Comparison of ENCODE assay signal across 8 mouse cellular contexts in genomic region chr3:90072294-90072693, GRCm38 (mm10). TPM values are rescaled to one million over a fixed set of nuclear protein-coding genes. Genes with fewer than 3 reads are reported as not detected.
DNase-seq lines count a peak whose midpoint lies in the region; ATAC-seq lines count a peak whose summit lies in the region.

TSS of gene Tpm3 (plus strand) at chr3:90072649.

- ATAC-seq in limb, embryonic 15.5 days (ENCODE audit: insufficient number of reproducible peaks, low FRiP score, low TSS enrichment, low read depth), result no peak
- no peak for ATAC-seq in stomach, embryonic 14.5 days (ENCODE audit: insufficient number of reproducible peaks, insufficient read depth, low FRiP score, low read depth)

- H3K4me2 ChIP-seq in limb, embryonic 15.5 days, result no peak within 1 kb of the TSS
- H3K4me2 ChIP-seq in stomach, embryonic 14.5 days (replicated peaks; ENCODE audit: low read depth, low read length), result no peak within 1 kb of the TSS

- DNase-seq in thymus, postnatal 0 days (ENCODE audit: low spot score), result no peak
- no peak for DNase-seq in thymus, adult 18-20 months
- DNase-seq in forebrain, embryonic 10.5 days (ENCODE audit: extremely low spot score, low spot score), result no peak
- DNase-seq in heart, postnatal 4 days, result no peak
- no peak for DNase-seq in right cerebral cortex, adult 18-20 months
- no peak for DNase-seq in cerebellum, postnatal 36 days

- H3K36me3 ChIP-seq in forebrain, embryonic 10.5 days (replicated peaks), result 0 out of 2 replicates have a peak, but pooled peaks cover 3% of the 10 kb centered on the region
- no peaks in the 10 kb centered on the region for H3K36me3 ChIP-seq in limb, embryonic 15.5 days
- no peaks in the 10 kb centered on the region for H3K36me3 ChIP-seq in stomach, embryonic 14.5 days (ENCODE audit: control insufficient read depth, insufficient read depth, low read length)

- H3K27me3 ChIP-seq in forebrain, embryonic 10.5 days (ENCODE audit: poor library complexity, severe bottlenecking), result no peaks in the 10 kb centered on the region
- no peaks in the 10 kb centered on the region for H3K27me3 ChIP-seq in limb, embryonic 15.5 days
- H3K27me3 ChIP-seq in stomach, embryonic 14.5 days (ENCODE audit: control insufficient read depth, insufficient read depth, low read length), result no peaks in the 10 kb centered on the region

- H3K9me3 ChIP-seq in forebrain, embryonic 10.5 days, result no peaks in the 10 kb centered on the region
- no peaks in the 10 kb centered on the region for H3K9me3 ChIP-seq in limb, embryonic 15.5 days
- H3K9me3 ChIP-seq in stomach, embryonic 14.5 days (ENCODE audit: control insufficient read depth, low read depth, low read length), result no peaks in the 10 kb centered on the region

- no peak within 1 kb of the TSS for H3K4me3 ChIP-seq in forebrain, embryonic 10.5 days
- H3K4me3 ChIP-seq in limb, embryonic 15.5 days, result no peak within 1 kb of the TSS
- H3K4me3 ChIP-seq in stomach, embryonic 14.5 days (ENCODE audit: low read depth, low read length), result no peak within 1 kb of the TSS

- no peak within 1 kb of the TSS for H3K27ac ChIP-seq in forebrain, embryonic 10.5 days
- H3K27ac ChIP-seq in limb, embryonic 15.5 days, result no peak within 1 kb of the TSS
- no peak within 1 kb of the TSS for H3K27ac ChIP-seq in stomach, embryonic 14.5 days (ENCODE audit: low read length)

- WGBS in forebrain, embryonic 10.5 days, result 82% methylated on average over 4 of the region's 4 CpGs
- 65% methylated on average over 4 of the region's 4 CpGs for WGBS in limb, embryonic 15.5 days
- 70% methylated on average over 4 of the region's 4 CpGs for WGBS in stomach, embryonic 14.5 days

- peaks cover 8% of the 10 kb centered on the region for H3K4me1 ChIP-seq in forebrain, embryonic 10.5 days
- peaks cover 4% of the 10 kb centered on the region for H3K4me1 ChIP-seq in limb, embryonic 15.5 days
- peaks cover 6% of the 10 kb centered on the region; the same call in 1 of the 2 replicates for H3K4me1 ChIP-seq in stomach, embryonic 14.5 days (ENCODE audit: control insufficient read depth, insufficient read depth, low read length)

- H3K9ac ChIP-seq in limb, embryonic 15.5 days, result no peak within 1 kb of the TSS
- no peak within 1 kb of the TSS for H3K9ac ChIP-seq in stomach, embryonic 14.5 days (replicated peaks; ENCODE audit: low read depth, low read length)

RNA-seq across cellular contexts. Expression of gene Tpm3, which starts in this region (rescaled TPM):
- 687 and 711 TPM in 2 replicates for polyA plus RNA-seq in thymus, postnatal 0 days (2015; fragmentation: Nextera tagmentation; extraction: Ambion mirVana)
- 579 and 590 TPM in 2 replicates for polyA plus RNA-seq in forebrain, embryonic 10.5 days (2016; fragmentation: Nextera tagmentation; extraction: Ambion mirVana)
- total RNA-seq in heart, postnatal 4 days (2021), result 100 to 1,000 TPM; 127 to 134 TPM
- polyA plus RNA-seq in limb, embryonic 15.5 days (2015; fragmentation: Nextera tagmentation; extraction: Ambion mirVana), result 474 and 545 TPM in 2 replicates
- 533 and 553 TPM in 2 replicates for polyA plus RNA-seq in stomach, embryonic 14.5 days (2014; fragmentation: Nextera tagmentation; extraction: Ambion mirVana)
